Mouse (Mus musculus): ENCODE data around the gene 4930402H24Rik.

GRCm38 (mm10) chr2:130696700-130697152 is 209.5 kb downstream of the 4930402H24Rik start:
- no peak for TF ChIP-seq CTCF (IDR thresholded peaks at IDR 0.05; ENCODE audit: low read depth, low read length)
- TF ChIP-seq POLR2A (IDR thresholded peaks at IDR 0.05; ENCODE audit: insufficient read depth, low read length) = no peak
